Mouse (Mus musculus) stomach, postnatal 0 days (tissue): ENCODE data around the gene Efcab12. TPM values are rescaled to one million over a fixed set of nuclear protein-coding genes. Genes with fewer than 3 reads are reported as not detected.

ENCODE experiments used
- ATAC-seq: fragments of 200-750 bp; cut with Nextera tagmentation; 2 replicates; pipeline ENCODE4 v1.8.0; 2017; ENCODE audit not compliant: low FRiP score, low TSS enrichment
- DNase-seq: peaks from one replicate; pipeline ENCODE4 v3.0.0-alpha.2; 2016; ENCODE audit warnings: low spot score
- H3K27ac ChIP-seq: fragments of 300-500 bp; sonication (generic); replicated peaks from 2 replicates; pipeline ENCODE4 v1.5.1; 2014; ENCODE audit warnings: mild to moderate bottlenecking, control low read depth
- H3K27me3 ChIP-seq: fragments of 300-500 bp; sonication (generic); 2 replicates; pipeline ENCODE4 v1.6.1; 2014; ENCODE audit warnings: low read length; ENCODE audit not compliant: control insufficient read depth, insufficient read depth
- H3K36me3 ChIP-seq: fragments of 300-500 bp; sonication (generic); 2 replicates; pipeline ENCODE4 v1.6.1; 2014; ENCODE audit warnings: low read length, mixed read lengths; ENCODE audit not compliant: control insufficient read depth, insufficient read depth
- H3K4me1 ChIP-seq: fragments of 300-500 bp; sonication (generic); replicated peaks from 2 replicates; pipeline ENCODE4 v1.6.1; 2014; ENCODE audit warnings: antibody characterized with exemption; ENCODE audit not compliant: control insufficient read depth, insufficient read depth
- H3K4me2 ChIP-seq: fragments of 300-500 bp; sonication (generic); replicated peaks from 2 replicates; pipeline ENCODE4 v1.6.1; 2014; ENCODE audit warnings: low read depth, mild to moderate bottlenecking, control low read depth, moderate library complexity
- H3K4me3 ChIP-seq: fragments of 300-500 bp; sonication (generic); 2 replicates; pipeline ENCODE4 v1.5.1; 2014; ENCODE audit warnings: low read depth, low read length, control low read depth
- H3K9ac ChIP-seq: fragments of 300-500 bp; sonication (generic); 2 replicates; pipeline ENCODE4 v1.6.1; 2014; ENCODE audit warnings: mild to moderate bottlenecking, low read length, control low read depth, mixed read lengths
- H3K9me3 ChIP-seq: fragments of 300-500 bp; sonication (generic); 2 replicates; pipeline ENCODE4 v1.6.1; 2016; ENCODE audit warnings: low read length; ENCODE audit not compliant: control insufficient read depth
- CTCF ChIP-seq: IDR thresholded peaks from 2 replicates; pipeline ENCODE4 v1.5.1; 2016; ENCODE audit warnings: antibody characterized with exemption, low read depth, mild to moderate bottlenecking, moderate library complexity
- EP300 ChIP-seq: optimal IDR thresholded peaks from 2 replicates; pipeline ENCODE3; 2016; ENCODE audit warnings: antibody characterized with exemption
- WGBS: fragments of 180-500 bp; shearing (Covaris S2); extraction: QIAGEN DNeasy Blood & Tissue Kit; methylation state at CpG from one replicate; pipeline ENCODE4 v1.1.7; 2014; 5-methylcytosine and 5-hydroxymethylcytosine counted together
- polyA plus RNA-seq: library from polyadenylated mRNA; unstranded; fragments of >200 nt; fragmentation: Nextera tagmentation; extraction: Ambion mirVana; gene quantifications from 2 replicates; pipeline ENCODE4 v1.2.1, GENCODE M21; 2015

Efcab12 gene
- polyA plus RNA-seq, 1 experiment from 2014 or later: 0.17 TPM

DNA sequence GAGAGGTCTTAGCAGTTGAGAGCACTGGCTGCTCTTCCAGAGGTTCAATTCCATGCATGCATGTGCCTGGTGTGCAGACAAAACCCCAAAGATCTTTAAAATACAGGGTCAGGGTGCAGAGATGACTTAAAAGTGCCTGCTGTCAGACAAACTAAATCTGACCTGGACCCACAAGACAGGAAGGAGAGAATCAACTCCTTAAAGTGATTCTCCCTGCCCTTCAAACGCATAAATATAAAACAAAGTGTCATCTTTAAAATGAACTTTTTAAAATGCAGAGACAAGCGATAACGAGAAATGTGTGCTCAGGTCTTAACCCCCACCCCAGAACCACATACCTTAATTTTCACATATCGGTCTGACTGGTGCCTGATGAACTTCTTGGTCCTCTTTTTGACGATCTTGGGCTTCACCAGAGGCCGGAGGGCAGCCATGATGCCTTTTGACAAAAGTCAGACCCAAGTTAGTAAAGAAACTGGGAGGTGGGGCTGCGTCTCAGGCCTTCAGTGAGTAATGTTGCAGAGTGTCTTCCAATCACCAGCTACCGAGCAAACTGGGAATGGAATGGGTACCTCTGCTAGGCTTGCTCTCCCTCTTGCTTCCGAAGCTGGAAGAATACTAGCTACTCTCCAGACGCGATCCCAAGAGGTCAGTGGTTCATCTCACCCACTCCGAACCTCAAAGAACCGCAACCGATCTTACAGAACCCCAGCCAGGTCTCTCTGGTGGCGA, 30.6 kb downstream of the Efcab12 start:
- peak; percentile 31 for DNase-seq
- ATAC-seq: no peak
- H3K27ac ChIP-seq: peak overlapping the region; percentile 99
- H3K4me3 ChIP-seq: peak overlapping the region; percentile 96
- no peaks in the 10 kb centered on the region for H3K27me3 ChIP-seq
- no peaks in the 10 kb centered on the region for H3K9me3 ChIP-seq
- peaks cover 18% of the 10 kb centered on the region for H3K36me3 ChIP-seq
- peak overlapping the region; percentile 73 for H3K4me2 ChIP-seq
- WGBS: under 1% methylated on average over 15 of the region's 15 CpGs
- 0 out of 2 replicates have a peak, but pooled peaks have one; percentile 7 for TF ChIP-seq CTCF
- no peak for TF ChIP-seq EP300
- H3K9ac ChIP-seq: peak overlapping the region; percentile 99
- peaks cover 5% of the 10 kb centered on the region for H3K4me1 ChIP-seq

GRCm38 (mm10) chr6:115804432-115805192, 33.6 kb downstream of the Efcab12 start:
- H3K27me3 ChIP-seq: no peaks in the 10 kb centered on the region
- no peak overlapping the region for H3K4me2 ChIP-seq
- no peaks in the 10 kb centered on the region for H3K9me3 ChIP-seq
- WGBS: 60% methylated on average over 10 of the region's 10 CpGs
- DNase-seq (no peak), ATAC-seq (no peak)
- H3K27ac ChIP-seq: no peak overlapping the region
- H3K36me3 ChIP-seq: peaks cover 30% of the 10 kb centered on the region
- no peak overlapping the region for H3K9ac ChIP-seq
- TF ChIP-seq EP300 (no peak), CTCF (no peak)
- H3K4me3 ChIP-seq: no peak overlapping the region
- peaks cover 5% of the 10 kb centered on the region for H3K4me1 ChIP-seq

DNA sequence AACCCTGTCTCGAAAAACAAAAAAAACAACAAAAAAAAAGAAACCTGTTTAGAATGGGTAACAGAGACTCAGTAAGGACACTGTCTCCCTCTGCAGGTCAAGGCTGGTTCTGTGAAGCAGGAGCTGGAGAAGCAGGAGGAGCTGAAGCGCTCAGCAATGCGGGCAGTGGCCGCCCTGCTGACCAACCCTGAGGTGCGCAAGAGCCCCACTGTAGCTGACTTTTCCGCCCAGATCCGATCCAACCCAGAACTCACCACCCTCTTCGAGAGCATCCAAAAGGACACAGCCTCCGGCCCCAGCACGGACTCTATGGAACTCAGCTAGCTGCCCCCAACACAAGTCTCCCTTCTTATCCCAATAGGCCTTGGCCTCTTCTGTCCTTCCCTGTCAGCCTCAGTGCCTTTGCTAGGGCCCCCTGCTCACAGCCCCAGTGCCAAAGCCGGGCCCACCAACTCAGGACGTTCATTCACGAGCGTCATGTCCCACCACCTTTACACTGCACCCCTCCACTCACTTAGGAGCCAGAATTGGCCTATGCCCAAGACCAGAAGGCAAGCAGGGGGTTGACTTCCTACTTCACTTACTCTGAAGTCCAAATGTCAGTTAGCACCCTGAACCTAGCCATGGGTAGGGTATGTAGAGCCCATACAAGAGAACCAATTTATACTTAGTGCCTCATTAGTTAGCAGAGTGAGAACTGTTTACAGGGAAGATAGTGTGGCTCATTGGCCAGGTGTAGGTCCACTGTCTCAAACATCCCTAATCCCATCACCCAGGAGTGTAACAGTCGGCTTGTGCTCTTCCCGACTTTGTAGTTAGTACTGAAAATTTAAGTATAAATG, 34.5 kb downstream of the Efcab12 start:
- H3K27ac ChIP-seq: 0 out of 2 replicates have a peak overlapping the region, but pooled peaks have one; percentile 4
- H3K27me3 ChIP-seq: no peaks in the 10 kb centered on the region
- TF ChIP-seq CTCF: peak; percentile 81
- no peak for TF ChIP-seq EP300
- no peak overlapping the region for H3K4me2 ChIP-seq
- ATAC-seq (peak; percentile 67), DNase-seq (peak; percentile 84)
- peaks cover 30% of the 10 kb centered on the region for H3K36me3 ChIP-seq
- peaks cover 5% of the 10 kb centered on the region for H3K4me1 ChIP-seq
- H3K9ac ChIP-seq: no peak overlapping the region
- 41% methylated on average over 16 of the region's 16 CpGs for WGBS
- no peak overlapping the region for H3K4me3 ChIP-seq
- no peaks in the 10 kb centered on the region for H3K9me3 ChIP-seq

GRCm38 (mm10) chr6:115801811-115802210, 36.4 kb downstream of the Efcab12 start:
- TF ChIP-seq CTCF (no peak), EP300 (no peak)
- ATAC-seq (peak; percentile 81), DNase-seq (peak; percentile 60)
- Histone ChIP-seq H3K27ac (no peak overlapping the region), H3K4me3 (no peak overlapping the region), H3K36me3 (peaks cover 37% of the 10 kb centered on the region), H3K4me1 (peaks cover 5% of the 10 kb centered on the region), H3K9ac (no peak overlapping the region), H3K27me3 (no peaks in the 10 kb centered on the region), H3K4me2 (no peak overlapping the region), H3K9me3 (no peaks in the 10 kb centered on the region)
- 78% methylated on average over 3 of the region's 3 CpGs for WGBS

GRCm38 (mm10) chr6:115792691-115793215, 45.5 kb downstream of the Efcab12 start:
- TF ChIP-seq EP300 (no peak), CTCF (no peak; the same call in 1 of the 2 replicates)
- no peak overlapping the region; the same call in none of the 2 replicates for H3K9ac ChIP-seq
- 79% methylated on average over 21 of the region's 21 CpGs for whole genome bisulfite sequencing
- no peaks in the 10 kb centered on the region for H3K4me1 ChIP-seq
- no peak overlapping the region for H3K27ac ChIP-seq
- H3K27me3 ChIP-seq: no peaks in the 10 kb centered on the region
- DNase-seq: no peak
- no peak overlapping the region for H3K4me3 ChIP-seq
- H3K4me2 ChIP-seq: peak overlapping the region; percentile 20; the same call in 1 of the 2 replicates
- ATAC-seq: no peak; the same call in 1 of the 2 replicates
- peaks cover 13% of the 10 kb centered on the region for H3K36me3 ChIP-seq
- H3K9me3 ChIP-seq: no peaks in the 10 kb centered on the region
